Mouse (Mus musculus) forebrain, embryonic 11.5 days (tissue): ENCODE measurements around the gene Rasa1. TPM values are rescaled to one million over a fixed set of nuclear protein-coding genes. Genes with fewer than 3 reads are reported as not detected.

Experiments used
- ATAC-seq: fragments of 200-750 bp; cut with Nextera tagmentation; replicated peaks from 2 replicates; pipeline ENCODE4 v1.8.0; 2017; ENCODE audit warnings: moderate TSS enrichment; ENCODE audit not compliant: low FRiP score
- DNase-seq: peaks from one replicate; pipeline ENCODE4 v3.0.0-alpha.2; 2017; ENCODE audit warnings: low spot score
- H3K27ac ChIP-seq: fragments of 300-500 bp; sonication (generic); 2 replicates; pipeline ENCODE4 v1.5.1; 2014; ENCODE audit warnings: low read depth, low read length
- H3K27me3 ChIP-seq: fragments of 300-500 bp; sonication (generic); 2 replicates; pipeline ENCODE4 v1.6.1; 2014; ENCODE audit warnings: mild to moderate bottlenecking, low read length, mixed read lengths; ENCODE audit not compliant: control insufficient read depth, insufficient read depth
- H3K36me3 ChIP-seq: fragments of 300-500 bp; sonication (generic); 2 replicates; pipeline ENCODE4 v1.6.1; 2014; ENCODE audit warnings: mild to moderate bottlenecking, low read length, moderate library complexity, mixed read lengths; ENCODE audit not compliant: control insufficient read depth, insufficient read depth
- H3K4me1 ChIP-seq: fragments of 300-500 bp; sonication (generic); replicated peaks from 2 replicates; pipeline ENCODE4 v1.6.1; 2014; ENCODE audit warnings: low read length, mixed read lengths; ENCODE audit not compliant: control insufficient read depth, insufficient read depth
- H3K4me2 ChIP-seq: fragments of 300-500 bp; sonication (generic); 2 replicates; pipeline ENCODE4 v1.6.1; 2014; ENCODE audit warnings: low read depth, mild to moderate bottlenecking, low read length, moderate library complexity, mixed read lengths; ENCODE audit not compliant: severe bottlenecking
- H3K4me3 ChIP-seq: fragments of 300-500 bp; sonication (generic); 2 replicates; pipeline ENCODE4 v1.5.1; 2014; ENCODE audit warnings: low read depth, low read length
- H3K9ac ChIP-seq: fragments of 300-500 bp; sonication (generic); 2 replicates; pipeline ENCODE4 v1.6.1; 2014; ENCODE audit warnings: low read length
- H3K9me3 ChIP-seq: fragments of 300-500 bp; sonication (generic); 2 replicates; pipeline ENCODE4 v1.6.1; 2016; ENCODE audit warnings: low read length, mixed read lengths; ENCODE audit not compliant: control insufficient read depth
- WGBS: fragments of 180-500 bp; shearing (Covaris S2); extraction: QIAGEN DNeasy Blood & Tissue Kit; methylation state at CpG from one replicate; pipeline ENCODE4 v1.1.7; 2014; 5-methylcytosine and 5-hydroxymethylcytosine counted together
- polyA plus RNA-seq: library from polyadenylated mRNA; unstranded; fragments of >200 nt; fragmentation: Nextera tagmentation; extraction: Ambion mirVana; gene quantifications from 2 replicates; pipeline ENCODE4 v1.2.1, GENCODE M21; 2014

The Rasa1 gene
- polyA plus RNA-seq, 1 experiment from 2014 or later: 65.4 TPM

GRCm38 (mm10) chr13:85191253-85191652, 97.7 kb downstream of the Rasa1 start:
- ATAC-seq (no peak), DNase-seq (no peak)
- no peaks in the 10 kb centered on the region for H3K9me3 ChIP-seq
- H3K9ac ChIP-seq: no peak overlapping the region
- H3K4me3 ChIP-seq: no peak overlapping the region
- 98% methylated on average over 2 of the region's 2 CpGs for WGBS
- peaks cover 2% of the 10 kb centered on the region; the same call in 1 of the 2 replicates for H3K36me3 ChIP-seq
- no peaks in the 10 kb centered on the region for H3K4me1 ChIP-seq
- H3K4me2 ChIP-seq: no peak overlapping the region
- no peaks in the 10 kb centered on the region for H3K27me3 ChIP-seq
- H3K27ac ChIP-seq: no peak overlapping the region

GRCm38 (mm10) chr13:85189644-85190121, 99.2 kb downstream of the Rasa1 start:
- WGBS: 3% methylated on average over 17 of the region's 17 CpGs
- H3K27me3 ChIP-seq: no peaks in the 10 kb centered on the region
- peaks cover 2% of the 10 kb centered on the region; the same call in 1 of the 2 replicates for H3K36me3 ChIP-seq
- H3K4me3 ChIP-seq: peak overlapping the region; percentile 68
- H3K4me2 ChIP-seq: peak overlapping the region; percentile 78
- H3K4me1 ChIP-seq: no peaks in the 10 kb centered on the region
- H3K9ac ChIP-seq: peak overlapping the region; percentile 75
- no peaks in the 10 kb centered on the region for H3K9me3 ChIP-seq
- DNase-seq: no peak
- H3K27ac ChIP-seq: 0 out of 2 replicates have a peak overlapping the region, but pooled peaks have one; percentile 14
- ATAC-seq: peak; percentile 77

GRCm38 (mm10) chr13:85188903-85189643, 99.9 kb downstream of the Rasa1 start, which contains the start of gene Ccnh:
Ccnh (plus strand) TSS chr13:85189408.
- Histone ChIP-seq H3K36me3 (peaks cover 2% of the 10 kb centered on the region; the same call in 1 of the 2 replicates), H3K9me3 (no peaks in the 10 kb centered on the region), H3K27me3 (no peaks in the 10 kb centered on the region), H3K27ac (0 out of 2 replicates have a peak within 1 kb of the TSS, but pooled peaks have one; percentile 14), H3K4me1 (no peaks in the 10 kb centered on the region), H3K4me3 (peak within 1 kb of the TSS; percentile 68), H3K4me2 (peak within 1 kb of the TSS; percentile 78), H3K9ac (peak within 1 kb of the TSS; percentile 75)
- 2% methylated on average over 44 of the region's 44 CpGs for WGBS
- DNase-seq (peak; percentile 95), ATAC-seq (peak; percentile 98)

Other genes starting within 250 kb of the Rasa1 start
- 121 and 122 TPM in 2 replicates for gene Ccnh, start 99.7 kb downstream of the Rasa1 start, polyA plus RNA-seq